Mouse (Mus musculus): ENCODE results near the gene Slco3a1. TPM values are rescaled to one million over a fixed set of nuclear protein-coding genes. Genes with fewer than 3 reads are reported as not detected.

Slco3a1 gene
- total and polyA plus RNA-seq, 3 experiments, result 0.04 to 0.35 TPM; not detected in 1

DNA sequence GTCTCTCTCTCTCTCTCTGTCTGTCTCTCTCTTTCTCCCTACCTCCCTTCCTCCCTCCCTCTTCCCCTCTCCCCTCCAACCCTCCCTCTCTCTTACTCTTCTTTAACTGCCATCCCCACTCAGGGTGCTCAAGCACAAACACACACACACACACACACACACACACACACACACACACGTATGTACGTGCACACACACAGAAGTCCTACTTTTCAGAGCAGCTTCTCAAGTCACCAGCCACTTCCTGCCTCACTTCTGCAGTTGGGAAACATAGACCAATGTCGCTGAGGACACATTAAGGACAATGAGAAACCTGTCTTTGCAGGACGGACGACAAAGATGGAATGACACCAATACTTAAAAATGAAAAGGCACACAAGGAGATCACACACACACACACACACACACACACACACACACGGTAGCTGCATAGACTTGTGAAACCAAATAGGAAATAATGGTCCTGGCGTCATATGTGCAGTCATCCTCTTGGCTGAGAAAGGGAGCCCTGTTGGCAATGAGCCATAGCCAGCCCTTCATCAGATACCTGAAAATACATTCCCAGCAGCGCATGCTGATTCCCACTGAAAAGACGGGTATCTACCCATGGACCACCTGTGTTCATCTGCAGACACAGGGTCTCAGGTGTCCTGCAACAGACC is 3.1 kb downstream of the Slco3a1 start:
- TF ChIP-seq NRF1 (IDR thresholded peaks at IDR 0.05; ENCODE audit: low read depth, low read length), result no peak
- TF ChIP-seq NELFE (IDR thresholded peaks at IDR 0.05; ENCODE audit: low read depth, low read length), result no peak
- no peak for TF ChIP-seq USF1 (IDR thresholded peaks at IDR 0.05; ENCODE audit: low read depth, low read length)
- TF ChIP-seq MAFK (IDR thresholded peaks at IDR 0.05; ENCODE audit: insufficient replicate concordance, low read length), result no peak
- no peak for TF ChIP-seq KAT2A (IDR thresholded peaks at IDR 0.05; ENCODE audit: insufficient replicate concordance, low read length)
- TF ChIP-seq MAZ (IDR thresholded peaks at IDR 0.05; ENCODE audit: low read depth, low read length), result no peak
- no peak for TF ChIP-seq RCOR1 (conservative IDR thresholded peaks at IDR 0.05; ENCODE audit: low read depth, low read length)
- no peak for TF ChIP-seq UBTF (IDR thresholded peaks at IDR 0.05; ENCODE audit: low read depth, low read length)
- no peak for TF ChIP-seq CTCF (conservative IDR thresholded peaks at IDR 0.05 in 1 of 2, IDR thresholded peaks at IDR 0.05 in 1 of 2; ENCODE audit: low read depth in 2 of 2, low read length in 2 of 2)
- no peak for TF ChIP-seq POLR2AphosphoS2 (IDR thresholded peaks at IDR 0.05; ENCODE audit: low read depth, low read length)
- no peak for TF ChIP-seq MEF2A (IDR thresholded peaks at IDR 0.05; ENCODE audit: borderline replicate concordance, low read depth, low read length)
- no peak for TF ChIP-seq ZC3H11A (IDR thresholded peaks at IDR 0.05; ENCODE audit: low read depth, low read length)
- TF ChIP-seq SIN3A (IDR thresholded peaks at IDR 0.05; ENCODE audit: low read length), result no peak
- no peak for TF ChIP-seq ETS1 (conservative IDR thresholded peaks at IDR 0.05; ENCODE audit: low read depth, low read length)
- TF ChIP-seq GABPA (IDR thresholded peaks at IDR 0.05; ENCODE audit: insufficient replicate concordance, low read depth, low read length), result no peak
- Histone ChIP-seq H3K9me3 (replicated peaks; ENCODE audit: low read length) (peaks cover 46% of the 10 kb centered on the region), H3K27ac (ENCODE audit: insufficient read depth, low read depth) (no peak overlapping the region), H3K4me1 (ENCODE audit: control insufficient read depth in 1 of 2, insufficient read depth in 2 of 2) (peaks cover 0 to 5% of the 10 kb centered on the region in 2 experiments; a peak in 2 of 4 replicates), H3K4me2 (ENCODE audit: insufficient read depth, low read depth, poor library complexity, severe bottlenecking) (no peak overlapping the region), H3K36me3 (replicated peaks in 1 of 2; ENCODE audit: control insufficient read depth in 1 of 2, insufficient read depth in 1 of 2, low read length in 1 of 2) (no peaks in the 10 kb centered on the region), H3K4me3 (replicated peaks in 1 of 3; ENCODE audit: low read depth in 2 of 3, low read length in 2 of 3, poor library complexity in 1 of 3) (no peak overlapping the region), H3K27me3 (replicated peaks) (no peaks in the 10 kb centered on the region), H3K9ac (ENCODE audit: insufficient read depth, low read depth) (no peak overlapping the region), H3K79me2 (replicated peaks; ENCODE audit: control insufficient read depth, extremely low read depth, insufficient read depth, poor library complexity, severe bottlenecking) (no peaks in the 10 kb centered on the region)
- dilution Hi-C loops (cut with MboI; ENCODE audit: extremely low pct_ligation_motif_present, extremely low pct_unique_long_range_greater_than_20kb, low sequenced_read_pairs) (no loop called here), in situ Hi-C loops (cut with MboI; ENCODE audit: low pct_ligation_motif_present, low pct_unique_long_range_greater_than_20kb, low sequenced_read_pairs) (no loop called here)
- DNase-seq (ENCODE audit: extremely low read depth), result no peak

DNA sequence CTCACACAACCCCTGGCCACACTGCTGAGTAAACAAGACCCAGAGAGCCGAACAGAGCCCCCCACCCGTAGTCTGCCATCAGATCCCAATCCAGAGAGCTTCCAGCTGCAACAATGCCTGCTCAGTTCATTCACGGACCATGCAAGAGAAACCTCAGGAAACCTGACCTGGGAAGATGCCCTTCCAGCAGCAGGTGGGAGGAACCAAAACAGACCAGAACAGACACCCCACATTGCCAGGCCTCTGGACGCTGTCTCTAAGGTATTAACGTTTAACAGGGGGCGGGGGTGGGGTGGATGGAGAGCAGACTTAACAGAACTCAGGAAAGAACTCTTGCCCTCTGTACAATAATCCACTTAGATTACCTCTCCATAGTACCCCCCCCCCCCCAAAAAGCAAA is 4.9 kb downstream of the Slco3a1 start:
- H3K9me3 ChIP-seq (replicated peaks; ENCODE audit: low read length), result peaks cover 37% of the 10 kb centered on the region
- dilution Hi-C loops (cut with MboI; ENCODE audit: extremely low pct_ligation_motif_present, extremely low pct_unique_long_range_greater_than_20kb, low sequenced_read_pairs), result no loop called here
- no peaks in the 10 kb centered on the region for H3K36me3 ChIP-seq (replicated peaks in 1 of 2; ENCODE audit: control insufficient read depth in 1 of 2, insufficient read depth in 1 of 2, low read length in 1 of 2)
- DNase-seq (ENCODE audit: extremely low read depth), result no peak
- peaks cover 0 to 5% of the 10 kb centered on the region in 2 experiments; a peak in 2 of 4 replicates for H3K4me1 ChIP-seq (ENCODE audit: control insufficient read depth in 1 of 2, insufficient read depth in 2 of 2)
- H3K9ac ChIP-seq (ENCODE audit: insufficient read depth, low read depth), result no peak overlapping the region
- no peak overlapping the region for H3K4me2 ChIP-seq (ENCODE audit: insufficient read depth, low read depth, poor library complexity, severe bottlenecking)
- no peak overlapping the region for H3K27ac ChIP-seq (ENCODE audit: insufficient read depth, low read depth)
- TF ChIP-seq NELFE (IDR thresholded peaks at IDR 0.05; ENCODE audit: low read depth, low read length), result no peak
- TF ChIP-seq JUN (IDR thresholded peaks at IDR 0.05; ENCODE audit: insufficient read depth, low read depth, low read length), result no peak
- TF ChIP-seq MAFK (IDR thresholded peaks at IDR 0.05; ENCODE audit: insufficient replicate concordance, low read length), result no peak
- TF ChIP-seq TCF12 (IDR thresholded peaks at IDR 0.05; ENCODE audit: low read depth, low read length), result no peak
- TF ChIP-seq USF1 (IDR thresholded peaks at IDR 0.05; ENCODE audit: low read depth, low read length), result no peak
- TF ChIP-seq POLR2A (IDR thresholded peaks at IDR 0.05; ENCODE audit: low read depth, low read length), result no peak
- TF ChIP-seq MAX (IDR thresholded peaks at IDR 0.05; ENCODE audit: low read length), result no peak
- in situ Hi-C loops (cut with MboI; ENCODE audit: low pct_ligation_motif_present, low pct_unique_long_range_greater_than_20kb, low sequenced_read_pairs), result no loop called here
- no peaks in the 10 kb centered on the region for H3K79me2 ChIP-seq (replicated peaks; ENCODE audit: control insufficient read depth, extremely low read depth, insufficient read depth, poor library complexity, severe bottlenecking)
- H3K27me3 ChIP-seq (replicated peaks), result no peaks in the 10 kb centered on the region
- H3K4me3 ChIP-seq (replicated peaks in 1 of 3; ENCODE audit: low read depth in 2 of 3, low read length in 2 of 3, poor library complexity in 1 of 3), result no peak overlapping the region
